Mouse (Mus musculus): ENCODE measurements around the gene Olfr146. TPM values are rescaled to one million over a fixed set of nuclear protein-coding genes. Genes with fewer than 3 reads are reported as not detected.

Olfr146 gene
- polyA plus RNA-seq (2012; rRNA removed): not detected in 2 replicates

- H3K27ac ChIP-seq (ENCODE audit: insufficient read depth, low read depth, low read length): no peak within 1 kb of the TSS
- no peaks in the 10 kb centered on the region for H3K4me1 ChIP-seq (ENCODE audit: control insufficient read depth, insufficient read depth, low read length)
- no peaks in the 10 kb centered on the region for H3K27me3 ChIP-seq (replicated peaks; ENCODE audit: control insufficient read depth, insufficient read depth, low read length)
- no peak for DNase-seq
- H3K36me3 ChIP-seq (ENCODE audit: control insufficient read depth, insufficient read depth, low read length): no peaks in the 10 kb centered on the region
- TF ChIP-seq POLR2A (IDR thresholded peaks at IDR 0.05; ENCODE audit: low read depth, low read length) (no peak), CTCF (conservative IDR thresholded peaks at IDR 0.05; ENCODE audit: insufficient read depth, insufficient read length, low read depth, low read length) (no peak)
- WGBS: 77% methylated on average over 1 of the region's 1 CpGs
- no peak within 1 kb of the TSS for H3K4me3 ChIP-seq (ENCODE audit: insufficient read depth, low read depth, low read length)
Observed at GRCm38 (mm10) chr9:39023277-39023676, at the start of gene Olfr146. TSS of gene Olfr146 (minus strand) at chr9:39023377.

GRCm38 (mm10) chr9:39064851-39065250, 41.7 kb upstream of the Olfr146 start, which contains the start of gene Olfr937:
TSS of gene Olfr937 (minus strand) at chr9:39064951.
- DNase-seq: no peak
- no peaks in the 10 kb centered on the region for H3K27me3 ChIP-seq (replicated peaks; ENCODE audit: control insufficient read depth, insufficient read depth, low read length)
- no peaks in the 10 kb centered on the region for H3K36me3 ChIP-seq (ENCODE audit: control insufficient read depth, insufficient read depth, low read length)
- no peaks in the 10 kb centered on the region for H3K4me1 ChIP-seq (ENCODE audit: control insufficient read depth, insufficient read depth, low read length)
- 67% methylated on average over 1 of the region's 1 CpGs for whole genome bisulfite sequencing
- H3K4me3 ChIP-seq (ENCODE audit: insufficient read depth, low read depth, low read length): no peak within 1 kb of the TSS
- H3K27ac ChIP-seq (ENCODE audit: insufficient read depth, low read depth, low read length): no peak within 1 kb of the TSS
- TF ChIP-seq POLR2A (IDR thresholded peaks at IDR 0.05; ENCODE audit: low read depth, low read length): no peak
- no peak for TF ChIP-seq CTCF (conservative IDR thresholded peaks at IDR 0.05; ENCODE audit: insufficient read depth, insufficient read length, low read depth, low read length)

GRCm38 (mm10) chr9:38999583-38999982, 23.6 kb downstream of the Olfr146 start, which contains the start of gene Olfr935:
TSS of gene Olfr935 (minus strand) at chr9:38999683.
- Histone ChIP-seq H3K4me3 (ENCODE audit: insufficient read depth, low read depth, low read length) (no peak within 1 kb of the TSS), H3K27ac (ENCODE audit: insufficient read depth, low read depth, low read length) (no peak within 1 kb of the TSS), H3K4me1 (ENCODE audit: control insufficient read depth, insufficient read depth, low read length) (no peaks in the 10 kb centered on the region), H3K27me3 (replicated peaks; ENCODE audit: control insufficient read depth, insufficient read depth, low read length) (no peaks in the 10 kb centered on the region), H3K36me3 (ENCODE audit: control insufficient read depth, insufficient read depth, low read length) (no peaks in the 10 kb centered on the region)
- no peak for TF ChIP-seq CTCF (conservative IDR thresholded peaks at IDR 0.05; ENCODE audit: insufficient read depth, insufficient read length, low read depth, low read length)
- no peak for TF ChIP-seq POLR2A (IDR thresholded peaks at IDR 0.05; ENCODE audit: low read depth, low read length)
- DNase-seq: no peak
- WGBS: 74% methylated on average over 2 of the region's 2 CpGs

- H3K4me3 ChIP-seq (ENCODE audit: insufficient read depth, low read depth, low read length): no peak within 1 kb of the TSS
- H3K36me3 ChIP-seq (ENCODE audit: control insufficient read depth, insufficient read depth, low read length): no peaks in the 10 kb centered on the region
- no peaks in the 10 kb centered on the region for H3K4me1 ChIP-seq (ENCODE audit: control insufficient read depth, insufficient read depth, low read length)
- H3K27me3 ChIP-seq (replicated peaks; ENCODE audit: control insufficient read depth, insufficient read depth, low read length): no peaks in the 10 kb centered on the region
- no peak for DNase-seq
- 87% methylated on average over 2 of the region's 2 CpGs for WGBS
- no peak for TF ChIP-seq POLR2A (IDR thresholded peaks at IDR 0.05; ENCODE audit: low read depth, low read length)
- no peak within 1 kb of the TSS for H3K27ac ChIP-seq (ENCODE audit: insufficient read depth, low read depth, low read length)
Observed at GRCm38 (mm10) chr9:38988215-38988614, 35.0 kb downstream of the Olfr146 start, which contains the start of gene Olfr934. TSS of gene Olfr934 (minus strand) at chr9:38988315.

- no peak for DNase-seq
- Histone ChIP-seq H3K4me3 (ENCODE audit: insufficient read depth, low read depth, low read length) (no peak within 1 kb of the TSS), H3K4me1 (ENCODE audit: control insufficient read depth, insufficient read depth, low read length) (no peaks in the 10 kb centered on the region), H3K27ac (ENCODE audit: insufficient read depth, low read depth, low read length) (no peak within 1 kb of the TSS), H3K36me3 (ENCODE audit: control insufficient read depth, insufficient read depth, low read length) (no peaks in the 10 kb centered on the region), H3K27me3 (replicated peaks; ENCODE audit: control insufficient read depth, insufficient read depth, low read length) (no peaks in the 10 kb centered on the region)
- 59% methylated on average over 4 of the region's 4 CpGs for WGBS
- TF ChIP-seq POLR2A (IDR thresholded peaks at IDR 0.05; ENCODE audit: low read depth, low read length) (no peak), CTCF (conservative IDR thresholded peaks at IDR 0.05; ENCODE audit: insufficient read depth, insufficient read length, low read depth, low read length) (no peak)
Observed at GRCm38 (mm10) chr9:38972013-38972412, 51.2 kb downstream of the Olfr146 start, which contains the start of gene Olfr933. TSS of gene Olfr933 (plus strand) at chr9:38972313.

Other genes with a start within 250 kb of the Olfr146 start
- gene Olfr922, start 208.8 kb downstream of the Olfr146 start, polyA plus RNA-seq (2012; rRNA removed): not detected in 2 replicates
- gene Olfr923, start 196.8 kb downstream of the Olfr146 start, polyA plus RNA-seq (2012; rRNA removed): not detected in 2 replicates
- gene Olfr924, start 178.9 kb downstream of the Olfr146 start, polyA plus RNA-seq (2012; rRNA removed): not detected in 2 replicates
- gene Olfr26, start 168.3 kb downstream of the Olfr146 start, polyA plus RNA-seq (2012; rRNA removed): not detected in 2 replicates
- not detected in 2 replicates for gene Olfr926, start 146.3 kb downstream of the Olfr146 start, polyA plus RNA-seq (2012; rRNA removed)
- not detected in 2 replicates for gene Olfr930, start 93.6 kb downstream of the Olfr146 start, polyA plus RNA-seq (2012; rRNA removed)
- gene Olfr933, start 51.1 kb downstream of the Olfr146 start, polyA plus RNA-seq (2012; rRNA removed): not detected in 2 replicates
- gene Olfr934, start 35.1 kb downstream of the Olfr146 start, polyA plus RNA-seq (2012; rRNA removed): not detected in 2 replicates
- gene Olfr935, start 23.7 kb downstream of the Olfr146 start, polyA plus RNA-seq (2012; rRNA removed): not detected in 2 replicates
- not detected in 2 replicates for gene Olfr937, start 41.6 kb upstream of the Olfr146 start, polyA plus RNA-seq (2012; rRNA removed)
- not detected in 2 replicates for gene Olfr938, start 55.5 kb upstream of the Olfr146 start, polyA plus RNA-seq (2012; rRNA removed)
- not detected in 2 replicates for gene Olfr27, start 104.8 kb upstream of the Olfr146 start, polyA plus RNA-seq (2012; rRNA removed)
- not detected in 2 replicates for gene Olfr943, start 142.9 kb upstream of the Olfr146 start, polyA plus RNA-seq (2012; rRNA removed)
- gene Olfr944, start 178.5 kb upstream of the Olfr146 start, polyA plus RNA-seq (2012; rRNA removed): not detected in 2 replicates
- not detected in 2 replicates for gene Olfr1537, start 226.6 kb upstream of the Olfr146 start, polyA plus RNA-seq (2012; rRNA removed)